Mouse (Mus musculus): ENCODE data around the gene Atp6v1c2. TPM values are rescaled to one million over a fixed set of nuclear protein-coding genes. Genes with fewer than 3 reads are reported as not detected.

Gene Atp6v1c2
- polyA plus RNA-seq, 1 experiment from 2014 or later = 1.0 TPM

DNA sequence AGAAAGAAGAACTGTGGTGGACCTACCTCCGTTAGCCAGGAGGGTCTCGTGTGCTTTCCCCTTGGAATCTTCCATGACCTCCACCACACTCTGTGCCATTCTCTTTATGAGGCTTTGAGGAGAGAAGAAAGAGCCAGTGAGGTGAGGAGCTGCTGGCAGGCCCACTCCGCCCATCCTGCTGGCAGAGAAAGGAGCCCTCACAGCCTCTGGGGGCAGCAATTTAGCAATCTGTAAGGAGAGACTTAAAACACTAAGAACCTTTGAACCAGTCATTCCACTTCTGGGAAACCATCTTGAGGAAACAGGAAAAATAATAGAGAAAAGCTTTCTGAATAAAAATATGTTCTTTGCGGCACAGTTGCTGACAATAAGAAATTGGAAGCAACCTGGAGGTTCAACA is 20.9 kb downstream of the Atp6v1c2 start:
- H3K9me3 ChIP-seq (ENCODE audit: control insufficient read depth, low read length) = no peaks in the 10 kb centered on the region
- ATAC-seq (ENCODE audit: low FRiP score, low TSS enrichment) = no peak
- H3K27me3 ChIP-seq (ENCODE audit: control insufficient read depth, insufficient read depth, low read length) = no peaks in the 10 kb centered on the region
- no peaks in the 10 kb centered on the region for H3K36me3 ChIP-seq (ENCODE audit: control insufficient read depth, insufficient read depth, low read length)
- no peak overlapping the region for H3K4me3 ChIP-seq (ENCODE audit: low read length)
- H3K4me1 ChIP-seq (ENCODE audit: control insufficient read depth, insufficient read depth, low read length) = no peaks in the 10 kb centered on the region
- 42% methylated on average over 4 of the region's 4 CpGs for WGBS
- H3K4me2 ChIP-seq (replicated peaks; ENCODE audit: low read depth, low read length) = no peak overlapping the region
- no peak overlapping the region for H3K27ac ChIP-seq (ENCODE audit: low read depth, low read length)
- no peak overlapping the region for H3K9ac ChIP-seq (ENCODE audit: low read depth, low read length)

DNA sequence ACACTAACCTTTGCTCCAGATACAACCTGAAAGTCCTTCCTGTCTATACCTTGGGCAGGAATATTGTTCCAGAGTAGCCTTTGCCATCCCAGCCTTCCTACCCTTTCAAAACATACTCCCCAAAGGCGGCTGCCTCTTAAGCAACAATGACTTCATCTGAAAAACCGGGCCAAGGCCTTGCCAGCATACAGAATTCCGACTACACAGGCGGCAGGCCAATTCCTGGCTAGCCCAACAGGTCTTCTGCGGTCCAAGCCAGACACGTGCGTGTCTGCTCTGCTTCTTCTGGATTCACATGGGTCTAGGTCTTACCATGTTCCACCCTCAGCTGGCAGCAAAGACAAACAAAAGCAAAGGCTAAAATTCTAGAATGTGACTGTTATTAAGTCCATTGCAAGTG is 23.7 kb downstream of the Atp6v1c2 start:
- H3K9me3 ChIP-seq (ENCODE audit: control insufficient read depth, low read length) = no peaks in the 10 kb centered on the region
- WGBS = 88% methylated on average over 7 of the region's 7 CpGs
- no peaks in the 10 kb centered on the region for H3K36me3 ChIP-seq (ENCODE audit: control insufficient read depth, insufficient read depth, low read length)
- H3K4me1 ChIP-seq (ENCODE audit: control insufficient read depth, insufficient read depth, low read length) = no peaks in the 10 kb centered on the region
- no peak overlapping the region for H3K4me2 ChIP-seq (replicated peaks; ENCODE audit: low read depth, low read length)
- H3K27ac ChIP-seq (ENCODE audit: low read depth, low read length) = no peak overlapping the region
- H3K27me3 ChIP-seq (ENCODE audit: control insufficient read depth, insufficient read depth, low read length) = no peaks in the 10 kb centered on the region
- ATAC-seq (ENCODE audit: low FRiP score, low TSS enrichment) = no peak
- no peak overlapping the region for H3K9ac ChIP-seq (ENCODE audit: low read depth, low read length)
- H3K4me3 ChIP-seq (ENCODE audit: low read length) = no peak overlapping the region

DNA sequence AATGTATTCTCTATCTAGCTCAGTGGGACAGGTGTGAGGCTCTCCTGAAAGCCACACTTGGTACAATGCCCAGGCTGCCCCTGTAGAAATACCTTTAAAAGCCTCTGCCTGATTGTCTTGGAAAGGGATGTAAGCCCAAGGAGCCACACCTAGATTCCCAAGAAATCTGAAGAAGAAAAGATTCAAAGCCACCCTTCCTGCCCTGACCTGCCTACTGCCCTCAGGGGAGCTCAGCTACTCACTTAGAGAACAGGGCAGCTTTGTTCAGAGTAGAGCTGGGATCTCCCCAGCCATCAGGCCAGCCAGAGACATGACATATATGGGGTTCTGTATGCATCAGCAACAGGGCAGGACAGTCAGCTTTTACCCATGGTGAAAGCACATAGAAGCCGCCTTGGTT is 29.3 kb downstream of the Atp6v1c2 start:
- 90% methylated on average over 1 of the region's 1 CpGs for WGBS
- no peak for ATAC-seq (ENCODE audit: low FRiP score, low TSS enrichment)
- Histone ChIP-seq H3K27me3 (ENCODE audit: control insufficient read depth, insufficient read depth, low read length) (no peaks in the 10 kb centered on the region), H3K27ac (ENCODE audit: low read depth, low read length) (no peak overlapping the region), H3K4me3 (ENCODE audit: low read length) (no peak overlapping the region), H3K36me3 (ENCODE audit: control insufficient read depth, insufficient read depth, low read length) (no peaks in the 10 kb centered on the region), H3K4me1 (ENCODE audit: control insufficient read depth, insufficient read depth, low read length) (no peaks in the 10 kb centered on the region), H3K9ac (ENCODE audit: low read depth, low read length) (no peak overlapping the region), H3K9me3 (ENCODE audit: control insufficient read depth, low read length) (no peaks in the 10 kb centered on the region), H3K4me2 (replicated peaks; ENCODE audit: low read depth, low read length) (no peak overlapping the region)

DNA sequence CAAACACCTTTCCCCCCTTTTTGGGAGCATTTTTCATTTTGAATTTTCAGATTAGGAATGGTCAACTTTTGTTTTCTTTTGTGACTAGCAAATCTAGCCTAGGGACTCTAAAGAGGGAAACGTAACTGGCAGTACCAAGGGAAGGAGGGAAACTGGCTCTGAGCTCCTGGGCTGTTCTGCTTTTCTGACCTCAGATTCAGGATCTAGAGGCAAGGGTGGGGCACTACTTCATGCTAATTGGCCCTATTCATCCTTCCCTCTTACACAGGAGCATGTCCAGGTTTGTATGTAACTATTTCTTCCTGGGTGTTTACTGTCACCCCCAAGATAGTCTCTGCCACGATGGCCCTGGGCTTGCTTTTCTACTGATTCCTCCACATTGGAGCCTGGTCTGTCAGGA is 32.3 kb downstream of the Atp6v1c2 start:
- no peaks in the 10 kb centered on the region for H3K4me1 ChIP-seq (ENCODE audit: control insufficient read depth, insufficient read depth, low read length)
- no peak overlapping the region for H3K4me3 ChIP-seq (ENCODE audit: low read length)
- no peak overlapping the region for H3K9ac ChIP-seq (ENCODE audit: low read depth, low read length)
- H3K9me3 ChIP-seq (ENCODE audit: control insufficient read depth, low read length) = no peaks in the 10 kb centered on the region
- H3K36me3 ChIP-seq (ENCODE audit: control insufficient read depth, insufficient read depth, low read length) = no peaks in the 10 kb centered on the region
- no peaks in the 10 kb centered on the region for H3K27me3 ChIP-seq (ENCODE audit: control insufficient read depth, insufficient read depth, low read length)
- WGBS = 49% methylated on average over 2 of the region's 2 CpGs
- no peak overlapping the region for H3K4me2 ChIP-seq (replicated peaks; ENCODE audit: low read depth, low read length)
- H3K27ac ChIP-seq (ENCODE audit: low read depth, low read length) = no peak overlapping the region
- ATAC-seq (ENCODE audit: low FRiP score, low TSS enrichment) = no peak

DNA sequence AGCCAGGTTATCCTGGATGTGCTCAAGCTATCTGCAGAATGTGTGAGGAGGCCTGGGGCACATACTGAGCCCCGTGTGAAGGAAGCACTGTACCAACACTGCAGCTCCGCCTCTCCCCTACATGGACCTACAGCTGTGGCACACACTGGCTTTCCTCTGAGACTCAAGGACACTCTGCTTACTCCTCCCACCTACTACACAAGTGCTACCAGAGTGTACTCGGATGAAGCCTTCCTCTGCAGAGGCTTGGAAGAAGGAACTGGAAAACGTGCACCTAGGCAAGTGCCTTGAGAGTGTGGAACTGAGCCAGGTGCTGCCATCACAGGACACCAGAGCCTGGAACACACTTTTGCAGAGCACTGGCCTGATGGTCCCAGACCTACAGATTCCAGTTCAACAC is 38.6 kb downstream of the Atp6v1c2 start:
- Histone ChIP-seq H3K27ac (ENCODE audit: low read depth, low read length) (no peak overlapping the region), H3K9ac (ENCODE audit: low read depth, low read length) (no peak overlapping the region), H3K9me3 (ENCODE audit: control insufficient read depth, low read length) (no peaks in the 10 kb centered on the region), H3K4me1 (ENCODE audit: control insufficient read depth, insufficient read depth, low read length) (no peaks in the 10 kb centered on the region), H3K27me3 (ENCODE audit: control insufficient read depth, insufficient read depth, low read length) (no peaks in the 10 kb centered on the region), H3K4me2 (replicated peaks; ENCODE audit: low read depth, low read length) (no peak overlapping the region), H3K36me3 (ENCODE audit: control insufficient read depth, insufficient read depth, low read length) (peaks cover 3% of the 10 kb centered on the region; the same call in 1 of the 2 replicates), H3K4me3 (ENCODE audit: low read length) (no peak overlapping the region)
- ATAC-seq (ENCODE audit: low FRiP score, low TSS enrichment) = no peak
- 66% methylated on average over 4 of the region's 4 CpGs for WGBS

DNA sequence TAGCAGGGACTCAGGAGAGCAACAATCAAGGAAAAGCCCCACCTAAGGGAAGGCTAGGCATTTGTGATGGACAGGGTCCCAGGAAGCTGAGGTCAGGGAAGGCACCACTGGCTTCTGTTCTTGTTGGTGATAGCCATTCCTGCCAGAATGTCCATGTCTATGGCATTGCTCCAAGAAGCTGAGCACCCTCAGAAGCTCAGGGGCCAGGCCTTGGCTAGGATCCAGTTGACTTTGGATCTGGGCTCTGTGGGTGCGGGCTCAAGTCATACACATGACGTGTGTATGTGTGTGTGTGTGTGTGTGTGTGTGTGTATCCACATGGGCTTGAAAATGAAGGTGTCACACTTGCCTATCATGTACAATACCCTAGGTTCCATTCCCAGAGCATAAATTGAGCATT is 39.2 kb downstream of the Atp6v1c2 start:
- H3K27ac ChIP-seq (ENCODE audit: low read depth, low read length) = no peak overlapping the region
- WGBS = 81% methylated on average over 2 of the region's 2 CpGs
- no peak for ATAC-seq (ENCODE audit: low FRiP score, low TSS enrichment)

DNA sequence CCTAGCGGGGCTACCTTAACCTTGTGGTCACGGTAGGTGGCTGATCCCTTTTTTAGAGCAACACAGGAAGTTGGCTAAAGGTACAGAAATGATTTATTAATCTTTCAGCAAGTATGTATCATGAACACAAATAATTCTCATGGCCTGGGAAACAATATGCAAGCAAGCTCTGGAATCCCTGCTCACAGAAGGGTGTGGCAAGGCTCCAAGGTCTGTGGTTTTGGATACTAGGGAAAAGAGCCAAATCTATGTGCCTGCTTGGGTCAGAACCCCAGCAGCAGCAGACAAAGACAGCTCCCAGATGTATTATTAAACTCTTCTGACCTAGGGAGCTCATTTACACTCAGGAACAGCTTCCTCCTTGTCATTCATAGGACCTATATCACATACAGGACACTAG is 40.1 kb downstream of the Atp6v1c2 start:
- Histone ChIP-seq H3K4me3 (ENCODE audit: low read length) (no peak overlapping the region), H3K9me3 (ENCODE audit: control insufficient read depth, low read length) (no peaks in the 10 kb centered on the region), H3K9ac (ENCODE audit: low read depth, low read length) (no peak overlapping the region), H3K4me2 (replicated peaks; ENCODE audit: low read depth, low read length) (no peak overlapping the region), H3K36me3 (ENCODE audit: control insufficient read depth, insufficient read depth, low read length) (peaks cover 15% of the 10 kb centered on the region), H3K27me3 (ENCODE audit: control insufficient read depth, insufficient read depth, low read length) (no peaks in the 10 kb centered on the region), H3K27ac (ENCODE audit: low read depth, low read length) (no peak overlapping the region), H3K4me1 (ENCODE audit: control insufficient read depth, insufficient read depth, low read length) (no peaks in the 10 kb centered on the region)
- WGBS = 80% methylated on average over 2 of the region's 2 CpGs
- no peak for ATAC-seq (ENCODE audit: low FRiP score, low TSS enrichment)

More for the DNA sequence above, 39.2 kb downstream of the Atp6v1c2 start:
- H3K4me3 ChIP-seq (ENCODE audit: low read length) = no peak overlapping the region
- H3K36me3 ChIP-seq (ENCODE audit: control insufficient read depth, insufficient read depth, low read length) = peaks cover 6% of the 10 kb centered on the region
- no peaks in the 10 kb centered on the region for H3K4me1 ChIP-seq (ENCODE audit: control insufficient read depth, insufficient read depth, low read length)
- H3K9ac ChIP-seq (ENCODE audit: low read depth, low read length) = no peak overlapping the region
- no peaks in the 10 kb centered on the region for H3K9me3 ChIP-seq (ENCODE audit: control insufficient read depth, low read length)
- no peak overlapping the region for H3K4me2 ChIP-seq (replicated peaks; ENCODE audit: low read depth, low read length)
- no peaks in the 10 kb centered on the region for H3K27me3 ChIP-seq (ENCODE audit: control insufficient read depth, insufficient read depth, low read length)

DNA sequence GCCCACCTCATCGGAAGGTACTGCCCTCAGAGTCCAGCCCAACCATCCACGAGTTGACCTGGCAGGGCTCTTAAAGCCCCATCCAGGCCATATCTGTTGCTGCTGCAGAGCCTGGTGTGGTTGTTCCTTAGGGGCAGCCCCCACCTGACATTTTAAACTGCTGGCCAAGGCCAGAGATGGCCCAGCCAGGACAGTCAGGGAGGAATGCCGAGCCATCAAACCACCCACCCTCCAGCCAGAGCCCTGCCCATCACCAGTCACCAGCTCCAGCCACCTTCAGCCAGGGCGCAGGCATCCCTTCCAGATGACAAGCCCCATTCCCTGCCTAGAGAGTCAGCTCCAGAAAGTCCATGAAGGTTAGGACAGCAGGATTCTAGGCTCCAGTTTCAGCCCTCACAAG is 40.7 kb downstream of the Atp6v1c2 start:
- H3K36me3 ChIP-seq (ENCODE audit: control insufficient read depth, insufficient read depth, low read length) = peaks cover 20% of the 10 kb centered on the region
- WGBS = 81% methylated on average over 4 of the region's 4 CpGs
- H3K27me3 ChIP-seq (ENCODE audit: control insufficient read depth, insufficient read depth, low read length) = no peaks in the 10 kb centered on the region
- H3K4me1 ChIP-seq (ENCODE audit: control insufficient read depth, insufficient read depth, low read length) = no peaks in the 10 kb centered on the region
- no peak overlapping the region for H3K4me2 ChIP-seq (replicated peaks; ENCODE audit: low read depth, low read length)
- H3K9ac ChIP-seq (ENCODE audit: low read depth, low read length) = no peak overlapping the region
- H3K27ac ChIP-seq (ENCODE audit: low read depth, low read length) = no peak overlapping the region
- no peak overlapping the region for H3K4me3 ChIP-seq (ENCODE audit: low read length)
- no peaks in the 10 kb centered on the region for H3K9me3 ChIP-seq (ENCODE audit: control insufficient read depth, low read length)
- ATAC-seq (ENCODE audit: low FRiP score, low TSS enrichment) = no peak

DNA sequence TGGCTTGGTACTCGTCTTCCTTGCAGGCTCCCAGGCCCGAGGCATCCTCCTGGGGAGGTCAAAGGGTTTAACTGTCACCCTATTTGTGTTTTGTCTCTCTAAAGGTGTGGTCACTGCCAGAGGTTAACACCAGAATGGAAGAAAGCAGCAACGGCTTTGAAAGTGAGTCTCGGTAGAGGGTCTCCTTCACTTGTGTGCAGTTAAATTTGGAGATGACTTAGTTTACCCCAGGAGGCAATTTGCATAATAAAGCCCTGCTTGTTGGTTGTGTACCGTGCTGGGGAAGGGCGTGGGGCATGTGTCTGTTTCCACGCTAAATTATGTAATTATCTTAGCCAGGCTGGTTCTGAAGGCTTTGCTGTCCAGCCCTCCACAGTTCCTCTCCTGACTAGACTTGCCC is 55.3 kb downstream of the Atp6v1c2 start:
- peaks cover 90% of the 10 kb centered on the region for H3K36me3 ChIP-seq (ENCODE audit: control insufficient read depth, insufficient read depth, low read length)
- H3K27me3 ChIP-seq (ENCODE audit: control insufficient read depth, insufficient read depth, low read length) = no peaks in the 10 kb centered on the region
- no peak overlapping the region for H3K9ac ChIP-seq (ENCODE audit: low read depth, low read length)
- H3K4me1 ChIP-seq (ENCODE audit: control insufficient read depth, insufficient read depth, low read length) = peaks cover under 1% of the 10 kb centered on the region; the same call in 1 of the 2 replicates
- 86% methylated on average over 7 of the region's 7 CpGs for WGBS
- no peak overlapping the region for H3K4me2 ChIP-seq (replicated peaks; ENCODE audit: low read depth, low read length)
- no peaks in the 10 kb centered on the region for H3K9me3 ChIP-seq (ENCODE audit: control insufficient read depth, low read length)
- H3K27ac ChIP-seq (ENCODE audit: low read depth, low read length) = no peak overlapping the region
- no peak overlapping the region for H3K4me3 ChIP-seq (ENCODE audit: low read length)
- ATAC-seq (ENCODE audit: low FRiP score, low TSS enrichment) = no peak

DNA sequence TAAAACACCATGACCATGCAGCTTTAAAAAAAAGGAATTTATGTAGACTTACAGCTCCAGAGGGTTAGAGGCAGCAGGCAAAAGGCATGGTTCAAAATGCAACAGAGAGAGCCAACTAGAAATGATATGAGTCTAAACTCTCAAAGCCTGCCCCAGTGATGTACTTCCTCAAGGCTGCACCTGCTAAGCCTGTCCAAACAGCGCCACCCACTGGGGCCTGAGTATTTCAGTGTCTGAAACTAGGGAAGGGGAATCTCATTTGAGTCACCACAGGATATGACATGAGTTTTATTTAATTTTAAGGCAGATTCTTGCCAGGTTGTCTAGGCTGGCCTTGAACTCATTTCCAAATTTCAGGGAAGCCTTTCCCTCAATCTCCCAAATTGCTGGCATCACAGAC is 57.9 kb downstream of the Atp6v1c2 start:
- no peak overlapping the region for H3K4me2 ChIP-seq (replicated peaks; ENCODE audit: low read depth, low read length)
- no peak overlapping the region for H3K4me3 ChIP-seq (ENCODE audit: low read length)
- H3K27ac ChIP-seq (ENCODE audit: low read depth, low read length) = no peak overlapping the region
- 78% methylated on average over 1 of the region's 1 CpGs for WGBS
- H3K4me1 ChIP-seq (ENCODE audit: control insufficient read depth, insufficient read depth, low read length) = peaks cover 9% of the 10 kb centered on the region
- no peak overlapping the region for H3K9ac ChIP-seq (ENCODE audit: low read depth, low read length)
- H3K9me3 ChIP-seq (ENCODE audit: control insufficient read depth, low read length) = no peaks in the 10 kb centered on the region
- H3K36me3 ChIP-seq (ENCODE audit: control insufficient read depth, insufficient read depth, low read length) = peaks cover 67% of the 10 kb centered on the region
- H3K27me3 ChIP-seq (ENCODE audit: control insufficient read depth, insufficient read depth, low read length) = no peaks in the 10 kb centered on the region
- ATAC-seq (ENCODE audit: low FRiP score, low TSS enrichment) = no peak
